Mouse (Mus musculus): ENCODE results near the gene Siah3.

The Siah3 gene

DNA sequence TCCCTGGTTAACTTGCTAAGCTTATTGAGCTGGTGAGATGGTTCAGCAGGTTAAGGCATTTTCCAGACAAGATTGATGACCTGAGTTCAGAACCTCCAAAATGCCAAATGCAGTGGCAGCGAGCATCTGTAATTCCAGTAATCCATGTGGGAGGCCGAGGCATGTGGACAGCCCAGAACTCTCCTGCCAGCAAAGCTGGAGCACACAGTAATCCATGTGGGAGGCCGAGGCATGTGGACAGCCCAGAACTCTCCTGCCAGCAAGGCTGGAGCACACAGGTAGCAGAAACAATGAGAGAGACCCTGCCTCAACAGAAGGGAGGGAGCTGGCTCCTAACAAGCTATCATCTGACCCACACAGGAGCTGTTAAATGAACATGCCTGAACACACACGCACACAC, 13.2 kb downstream of the Siah3 start:
- DNase-seq, result no peak

DNA sequence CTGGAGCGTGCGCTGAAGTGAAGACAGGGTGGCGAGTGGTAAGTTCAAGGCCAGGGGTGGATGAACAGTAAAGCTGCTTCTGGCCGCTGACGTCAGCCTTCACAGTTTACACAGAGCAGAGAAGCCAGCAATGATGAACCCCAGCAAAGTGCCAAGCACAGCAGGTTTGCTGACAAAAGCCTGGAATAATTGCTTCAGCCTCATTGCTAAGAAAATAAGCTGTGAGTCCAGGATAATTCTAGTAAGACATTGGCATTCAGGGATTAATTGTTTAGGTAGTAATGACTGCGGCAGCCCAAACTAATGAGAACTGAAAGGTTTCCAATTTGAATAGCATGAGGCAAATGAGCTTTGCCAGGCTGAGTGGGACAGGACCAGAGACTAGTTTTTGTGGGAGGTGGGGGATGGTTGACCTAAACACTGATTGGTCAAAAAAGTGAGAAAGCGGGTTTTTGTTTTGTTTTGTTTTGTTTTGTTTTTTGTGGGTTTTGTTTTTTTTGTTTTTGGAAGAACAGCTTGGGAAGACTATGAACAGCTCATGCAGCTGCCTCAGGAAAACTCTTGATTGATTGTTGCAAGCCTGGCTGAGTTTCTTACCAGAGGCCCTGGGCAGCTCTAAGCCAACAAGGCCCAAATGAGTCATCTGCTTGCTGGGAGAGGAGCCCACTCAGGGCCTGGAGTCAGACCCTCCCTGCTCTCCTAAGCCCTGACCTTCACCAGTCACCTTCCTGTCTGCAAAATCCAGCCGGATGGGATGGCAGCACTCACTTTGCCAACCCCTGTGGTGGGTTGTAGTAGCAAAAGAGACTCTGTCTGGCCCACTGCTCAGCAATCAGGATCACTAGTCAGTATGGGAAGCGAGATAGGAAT, 17.5 kb downstream of the Siah3 start:
- DNase-seq, result no peak

DNA sequence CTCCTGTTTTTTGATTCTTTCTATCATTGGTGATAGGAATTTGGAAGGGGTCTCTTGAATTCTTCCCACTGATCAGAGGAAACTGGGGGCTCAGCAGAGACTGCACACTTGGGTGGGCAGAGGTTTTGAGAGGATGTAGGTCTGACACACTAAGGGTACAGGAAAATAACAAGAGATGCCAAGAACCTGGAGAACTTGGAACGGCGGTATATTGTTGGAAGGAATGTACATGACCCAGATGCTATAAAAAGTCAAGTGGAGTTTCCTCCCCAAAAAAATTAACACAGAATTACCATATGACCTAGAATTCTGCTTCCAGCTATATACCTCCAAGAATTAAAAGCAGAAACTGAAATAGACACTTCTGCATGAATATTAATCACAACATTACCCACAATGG, 20.1 kb downstream of the Siah3 start:
- DNase-seq, result no peak

- no peak for DNase-seq
Observed at GRCm38 (mm10) chr14:75482231-75483175, 26.7 kb downstream of the Siah3 start.

GRCm38 (mm10) chr14:75483176-75483546, 27.4 kb downstream of the Siah3 start:
- DNase-seq, result no peak

GRCm38 (mm10) chr14:75487932-75488331, 32.1 kb downstream of the Siah3 start:
- no peak for DNase-seq

DNA sequence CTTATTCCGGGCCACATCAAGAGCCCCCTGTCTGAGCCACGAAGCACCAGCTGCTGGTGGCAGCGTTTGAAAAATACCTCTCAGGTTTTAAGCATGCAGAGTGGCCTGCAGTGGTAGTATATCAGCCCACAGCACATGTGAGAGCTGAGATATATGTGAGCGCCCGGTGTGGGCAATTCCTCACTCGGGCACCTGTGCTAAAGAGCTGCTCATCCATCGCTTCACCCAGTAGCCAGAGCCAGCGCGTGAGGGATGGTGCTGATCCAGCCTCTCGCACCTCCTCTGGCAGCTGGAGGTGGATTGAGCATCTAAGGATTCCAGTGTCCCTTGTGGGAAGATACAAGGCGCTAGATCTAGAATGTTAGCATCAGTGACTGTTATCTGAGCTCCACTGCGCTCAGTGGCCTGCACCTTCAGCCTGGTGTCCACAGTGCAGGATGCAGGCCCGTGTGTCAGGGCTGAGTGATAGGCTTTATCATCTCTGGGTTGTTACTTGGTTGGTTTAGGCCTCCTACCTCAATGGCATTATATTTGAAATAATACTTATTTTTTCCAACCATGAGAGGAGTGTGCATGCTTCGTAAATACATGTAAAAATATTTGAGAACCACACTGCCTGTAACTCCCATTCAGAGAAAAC, 37.9 kb downstream of the Siah3 start:
- no peak for DNase-seq

- DNase-seq, result no peak
Observed at GRCm38 (mm10) chr14:75494926-75495325, 39.1 kb downstream of the Siah3 start.

DNA sequence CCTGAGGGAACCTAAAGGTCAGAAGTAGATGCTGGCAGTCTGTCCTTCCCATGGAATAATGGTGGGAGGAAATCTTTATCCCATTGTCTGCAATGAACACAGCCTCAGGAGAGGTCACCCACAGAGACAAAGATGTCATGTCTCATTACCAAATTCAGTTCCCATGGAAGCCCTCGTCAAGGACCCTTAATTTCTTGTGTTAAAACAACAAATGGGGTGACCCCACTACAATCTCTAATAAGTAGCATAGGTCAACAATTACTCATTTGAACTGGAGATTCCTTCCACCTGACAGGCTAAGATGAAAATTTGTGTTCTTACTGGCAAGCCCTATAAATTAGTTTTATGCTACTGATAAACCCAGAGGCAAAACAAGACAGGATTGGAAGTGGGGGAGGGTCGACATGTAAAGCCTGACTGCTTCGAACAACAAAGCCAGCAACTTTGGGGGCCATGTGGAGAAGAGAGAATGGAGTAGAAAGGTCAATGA, 45.8 kb downstream of the Siah3 start:
- no peak for DNase-seq

DNA sequence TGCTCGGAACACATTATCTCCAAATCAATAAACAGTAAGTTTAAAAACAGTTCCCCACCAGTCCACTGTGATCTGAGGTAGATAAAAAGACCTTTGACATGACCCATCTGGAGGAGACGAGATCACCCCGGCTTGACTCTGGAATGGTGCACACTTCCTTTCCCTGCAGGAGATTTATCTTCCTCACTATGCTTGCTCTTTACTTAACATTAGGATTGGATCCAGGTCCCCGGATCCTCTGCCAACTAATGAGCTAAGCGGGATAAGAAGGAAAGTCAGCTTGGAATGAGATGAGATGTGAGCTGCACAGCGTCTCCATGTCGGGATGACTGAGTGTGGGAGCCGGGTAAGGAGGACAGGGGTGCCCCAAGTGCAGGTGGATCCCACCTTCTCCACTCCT, 46.7 kb downstream of the Siah3 start:
- peak; percentile 19 to 22 for DNase-seq

DNA sequence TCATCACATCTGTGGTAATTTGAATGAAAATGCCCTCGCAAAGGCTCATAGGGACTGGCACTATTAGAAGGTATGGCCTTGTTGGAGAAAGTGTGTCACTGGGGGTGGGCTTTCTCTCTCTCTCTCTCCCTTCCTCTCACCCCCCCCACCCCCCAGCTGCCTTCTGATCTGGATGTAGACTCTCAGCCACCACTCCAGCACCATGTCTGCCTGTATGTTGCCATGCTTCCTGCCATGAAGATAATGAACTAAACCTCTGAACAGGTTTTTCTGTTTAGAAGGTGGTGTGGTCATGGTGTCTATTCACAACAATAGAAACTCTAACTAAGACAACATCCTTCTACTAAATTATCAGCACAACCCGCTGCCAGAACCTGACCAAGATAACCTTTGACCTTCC, 48.5 kb downstream of the Siah3 start:
- DNase-seq, result no peak

DNA sequence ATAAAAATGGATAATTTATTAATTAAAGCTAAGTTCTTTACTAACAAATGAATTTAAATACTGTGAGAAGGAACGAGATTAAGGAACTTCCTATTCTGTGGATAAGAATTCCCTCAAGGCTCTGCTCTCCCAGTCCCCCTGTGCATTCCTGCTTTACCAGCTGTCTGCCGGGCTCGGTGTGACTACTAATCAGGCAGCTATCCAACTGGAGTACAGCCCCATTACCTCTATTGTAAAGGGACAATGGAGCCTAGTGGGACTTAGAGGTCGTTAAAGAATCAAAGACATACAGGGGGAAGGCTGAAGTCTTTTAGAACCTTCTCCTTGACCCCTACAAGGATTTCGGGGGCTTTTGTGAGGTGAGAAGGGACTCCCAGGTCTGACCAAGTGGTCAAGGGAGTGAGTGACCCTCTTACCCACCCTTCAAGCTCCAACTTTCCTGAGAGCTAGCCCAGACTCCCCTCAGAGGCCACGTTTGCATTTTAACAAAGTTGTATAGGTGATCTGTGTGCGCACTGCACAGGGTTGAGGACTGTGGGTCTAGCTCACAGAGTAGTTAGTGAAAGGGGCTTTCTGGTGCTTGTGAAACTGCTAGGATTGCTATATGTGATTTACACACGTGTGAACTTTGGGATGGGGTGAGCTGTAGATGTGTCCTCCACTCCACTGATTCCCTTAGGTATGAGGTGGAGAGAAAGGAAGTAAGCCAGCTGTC, 49.5 kb downstream of the Siah3 start:
- DNase-seq, result no peak

- DNase-seq, result no peak
Observed at GRCm38 (mm10) chr14:75506246-75506645, 50.5 kb downstream of the Siah3 start.

DNA sequence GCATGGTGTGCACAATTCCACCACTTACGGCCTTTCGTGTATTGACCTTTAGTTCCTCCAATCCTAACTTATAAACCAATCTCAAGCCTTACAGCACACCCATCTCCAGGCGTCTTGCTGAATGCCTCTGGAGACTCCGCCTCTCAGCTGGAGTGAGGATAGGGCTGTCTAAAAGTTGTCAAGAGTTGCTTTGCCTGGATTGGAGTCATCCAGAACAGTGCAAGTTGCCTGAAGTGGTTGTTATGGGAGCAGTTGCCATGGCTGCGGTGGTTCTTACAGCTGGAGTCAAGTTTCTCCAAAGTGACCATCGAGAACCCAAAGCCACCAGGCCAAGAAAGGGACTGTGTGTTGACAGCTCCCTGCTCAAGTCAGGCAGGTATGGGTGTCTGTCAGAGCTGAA, 54.3 kb downstream of the Siah3 start:
- DNase-seq, result no peak

DNA sequence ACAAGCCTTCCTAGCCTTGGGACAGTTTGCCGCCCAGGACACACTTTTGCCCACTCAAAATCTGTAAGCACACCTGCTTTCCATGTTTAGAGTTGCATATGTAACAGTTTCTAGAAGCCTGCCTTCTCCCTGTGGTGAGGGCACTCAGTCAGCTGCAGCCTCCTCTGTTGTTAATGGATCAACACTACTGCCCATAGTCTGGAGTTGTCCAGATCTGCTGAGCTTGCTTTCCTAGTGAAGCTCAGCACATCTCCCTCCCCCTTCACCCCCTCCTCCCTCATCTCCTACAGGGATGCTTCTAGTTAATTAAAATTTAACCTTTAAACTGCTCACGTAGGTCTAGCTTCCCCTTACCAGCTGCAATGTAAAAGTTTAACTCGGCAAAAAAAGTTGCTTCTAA, 57.2 kb downstream of the Siah3 start:
- DNase-seq, result peak; percentile 71 to 90

GRCm38 (mm10) chr14:75516161-75516560, 60.4 kb downstream of the Siah3 start:
- DNase-seq, result no peak

DNA sequence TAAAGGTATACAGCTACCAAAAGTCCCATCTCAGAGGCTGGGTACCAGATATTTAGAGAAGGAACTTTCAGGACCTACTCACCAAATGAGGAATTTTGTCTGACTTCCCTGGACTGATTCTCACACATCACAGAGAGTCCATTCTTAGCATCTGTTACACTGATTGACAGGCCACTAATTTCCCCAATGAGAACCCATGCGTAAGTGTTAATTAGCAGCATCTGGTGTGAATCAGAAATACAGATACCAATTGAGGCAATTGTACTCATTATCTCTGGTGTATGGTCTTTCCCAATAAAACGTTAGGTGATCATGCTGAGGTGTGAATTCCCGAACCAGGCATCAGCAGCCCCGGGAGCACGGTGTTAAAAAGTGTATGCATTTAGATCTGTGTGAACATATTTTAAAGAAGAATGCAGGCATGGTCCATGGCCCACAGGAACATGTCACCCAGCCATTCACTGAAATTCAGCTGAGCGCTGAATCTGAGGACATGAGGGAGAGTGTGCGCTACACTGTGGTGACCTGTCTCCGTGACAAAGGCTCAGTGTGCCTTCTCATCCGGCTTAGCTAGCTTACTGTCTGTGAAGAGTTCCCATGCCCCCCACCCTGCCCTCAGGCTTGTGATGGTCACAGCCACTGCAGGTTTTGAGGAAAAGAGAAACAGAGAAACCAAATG, 61.3 kb downstream of the Siah3 start:
- no peak for DNase-seq

- no peak for DNase-seq
Observed at GRCm38 (mm10) chr14:75518196-75518887, 62.6 kb downstream of the Siah3 start.

DNA sequence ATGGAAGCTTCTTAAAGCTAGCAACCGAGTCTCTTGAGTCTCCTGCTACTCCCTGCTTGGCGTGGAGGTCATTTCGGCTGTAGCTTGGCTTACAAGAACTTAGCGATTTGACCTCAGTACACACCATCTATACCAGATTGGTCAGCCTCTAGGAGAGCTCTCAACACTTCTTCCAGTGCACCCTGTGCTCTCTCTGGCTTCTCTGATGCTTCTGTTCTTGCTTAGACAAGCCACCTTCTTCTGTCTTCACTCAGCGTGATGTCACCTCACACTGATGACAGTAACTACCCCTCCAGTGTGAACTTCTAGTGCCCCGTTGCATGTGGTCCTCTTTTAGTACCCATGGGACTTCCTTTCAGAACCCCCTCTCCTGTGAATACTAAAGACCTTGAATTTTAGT, 63.1 kb downstream of the Siah3 start:
- no peak for DNase-seq

DNA sequence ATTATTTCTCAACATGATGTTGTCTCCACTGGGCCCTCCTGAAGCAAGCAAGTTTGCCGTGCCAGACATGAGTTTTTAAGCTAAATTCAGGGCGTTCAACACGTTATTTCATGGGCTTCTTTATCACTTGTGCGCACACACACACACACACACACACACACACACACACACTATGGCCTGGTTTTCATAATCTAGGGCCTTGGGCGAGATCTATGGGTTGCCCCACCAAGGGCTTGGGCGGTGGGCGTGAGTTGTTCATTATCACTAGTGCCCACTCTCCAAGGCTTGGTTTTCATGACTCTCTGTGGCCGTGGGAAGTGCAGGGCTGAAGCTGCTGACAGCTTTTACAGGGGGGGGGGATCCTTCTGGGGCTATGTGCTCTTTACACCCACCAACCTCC, 63.9 kb downstream of the Siah3 start:
- no peak for DNase-seq

DNA sequence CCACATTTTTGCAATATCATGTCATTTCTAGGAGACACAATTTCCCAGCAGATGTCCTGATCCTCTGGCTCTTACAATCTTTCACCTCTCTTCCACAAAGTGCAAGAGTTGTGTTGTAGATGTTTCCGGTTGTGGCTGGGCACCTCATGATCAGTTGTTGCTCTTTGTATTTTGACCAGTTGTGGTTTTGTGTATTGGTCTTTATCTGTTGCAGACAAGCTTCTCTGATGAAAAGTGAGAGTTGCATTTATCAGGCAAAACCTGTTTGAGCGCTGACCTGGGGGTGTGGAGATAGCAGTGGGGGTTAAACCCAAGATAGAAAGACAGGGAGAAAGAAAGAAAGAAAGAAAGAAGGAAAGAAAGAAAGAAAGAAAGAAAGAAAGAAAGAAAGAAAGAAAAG, 68.9 kb downstream of the Siah3 start:
- DNase-seq, result no peak
